Mouse (Mus musculus) adipose tissue, adult 10 weeks (tissue): ENCODE results near the gene Dmbx1. TPM values are rescaled to one million over a fixed set of nuclear protein-coding genes. Genes with fewer than 3 reads are reported as not detected.

Source experiments
- polyA plus RNA-seq: library from polyadenylated mRNA; stranded (reverse); fragments of 350-450 nt; fragmentation: Illumina TruSeq; extraction: RNeasy Lipid Tissue Mini Kit (QIAGEN cat#74804); gene quantifications from one replicate; pipeline ENCODE4 v1.2.3, GENCODE M21; 2014; ENCODE audit warnings: low read depth, low replicate concordance

The Dmbx1 gene
- polyA plus RNA-seq = not detected

GRCm38 (mm10) chr4:115939295-115940102 is at the start of gene Dmbx1:
Gene Dmbx1, minus strand, starts transcription at chr4:115939926.

GRCm38 (mm10) chr4:115890553-115890952 is 49.2 kb downstream of the Dmbx1 start, which contains the start of gene 6430628N08Rik:
Gene 6430628N08Rik, plus strand, starts transcription at chr4:115890665.

GRCm38 (mm10) chr4:115884022-115884421 is 55.7 kb downstream of the Dmbx1 start, which contains the start of gene Kncn:
Gene Kncn, plus strand, starts transcription at chr4:115884400.

Other genes starting within 250 kb of the Dmbx1 start
- 27.6 TPM for gene Efcab14, start 202.2 kb downstream of the Dmbx1 start, polyA plus RNA-seq
- gene Tex38, start 158.9 kb downstream of the Dmbx1 start, polyA plus RNA-seq = 2.5 TPM
- gene Atpaf1, start 155.1 kb downstream of the Dmbx1 start, polyA plus RNA-seq = 21.0 TPM
- 12.0 TPM for gene Mob3c, start 111.8 kb downstream of the Dmbx1 start, polyA plus RNA-seq
- gene Mknk1, start 100.7 kb downstream of the Dmbx1 start, polyA plus RNA-seq = 30.8 TPM
- gene Kncn, start 55.5 kb downstream of the Dmbx1 start, polyA plus RNA-seq = not detected
- 0.37 TPM for gene 6430628N08Rik, start 49.3 kb downstream of the Dmbx1 start, polyA plus RNA-seq
- 40.8 TPM for gene Faah, start 78.0 kb upstream of the Dmbx1 start, polyA plus RNA-seq
- 15.4 TPM for gene Nsun4, start 114.0 kb upstream of the Dmbx1 start, polyA plus RNA-seq
- gene Uqcrh, start 135.1 kb upstream of the Dmbx1 start, polyA plus RNA-seq = 654 TPM
- 37.3 TPM for gene Lrrc41, start 135.3 kb upstream of the Dmbx1 start, polyA plus RNA-seq
- gene Rad54l, start 183.8 kb upstream of the Dmbx1 start, polyA plus RNA-seq = 1.1 TPM
- gene Pomgnt1, start 183.9 kb upstream of the Dmbx1 start, polyA plus RNA-seq = 54.4 TPM
- gene Lurap1, start 211.4 kb upstream of the Dmbx1 start, polyA plus RNA-seq = 4.2 TPM
- gene Tspan1, start 227.7 kb upstream of the Dmbx1 start, polyA plus RNA-seq = 41.6 TPM
- gene 1700042G07Rik, start 233.4 kb upstream of the Dmbx1 start, polyA plus RNA-seq = 20.7 TPM
- gene Gm49337, start 233.5 kb upstream of the Dmbx1 start, polyA plus RNA-seq = not detected